Mouse (Mus musculus): ENCODE data around the gene Mettl14. TPM values are rescaled to one million over a fixed set of nuclear protein-coding genes. Genes with fewer than 3 reads are reported as not detected.

Gene Mettl14
- polyA plus RNA-seq (2012; rRNA removed): 1.1 and 1.4 TPM in 2 replicates

GRCm38 (mm10) chr3:123385486-123386156 lies at the start of gene Mettl14:
Gene Mettl14 (minus strand): TSS chr3:123386108.

Other genes starting within 250 kb of the Mettl14 start
- gene Synpo2, start 150.0 kb downstream of the Mettl14 start, polyA plus RNA-seq (2012; rRNA removed): 25.4 and 28.6 TPM in 2 replicates
- 25.4 and 28.7 TPM in 2 replicates for gene Sec24d, start 118.7 kb downstream of the Mettl14 start, polyA plus RNA-seq (2012; rRNA removed)
- gene Prss12, start 60.8 kb upstream of the Mettl14 start, polyA plus RNA-seq (2012; rRNA removed): 0.29 and 0.98 TPM in 2 replicates

All from stomach, adult 2 months (tissue).